Mouse (Mus musculus) liver, embryonic 14 days (tissue): ENCODE data around the gene Smim9. TPM values are rescaled to one million over a fixed set of nuclear protein-coding genes. Genes with fewer than 3 reads are reported as not detected.

Experiments
- polyA plus RNA-seq: library from polyadenylated mRNA; depleted of rRNA; stranded (reverse); fragments of >200 nt; gene quantifications from 2 replicates; pipeline ENCODE4 v1.2.3, GENCODE M21; 2012; rRNA removed

The Smim9 gene
- polyA plus RNA-seq = not detected in 2 replicates

DNA sequence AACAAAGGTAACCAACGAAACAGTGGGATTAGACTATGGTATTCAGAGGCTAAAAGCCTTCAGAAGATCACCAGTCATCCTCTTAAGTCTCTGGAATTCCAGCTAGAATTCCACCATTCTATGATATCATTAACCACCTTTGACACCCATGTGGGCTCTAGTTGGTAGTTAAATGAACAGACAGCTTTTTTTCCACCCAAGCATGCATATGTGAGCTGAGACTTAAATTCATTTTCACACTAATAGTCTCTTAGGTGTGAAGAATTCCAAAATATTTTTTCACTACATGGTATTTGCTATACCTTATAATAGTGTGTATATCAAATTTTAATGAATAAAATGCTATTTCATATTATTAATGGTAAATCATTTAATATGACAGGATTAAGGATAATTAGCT is at the start of gene Smim9:
Gene Smim9, minus strand, starts transcription at position 101 of the 400 bp plus-strand sequence.

GRCm38 (mm10) chrX:75130467-75131160 is 33.0 kb downstream of the Smim9 start, which contains the start of gene Mpp1:
TSS of gene Mpp1 (minus strand) at chrX:75131016.

Other genes with a start within 250 kb of the Smim9 start
- gene Gab3, start 78.3 kb downstream of the Smim9 start, polyA plus RNA-seq = 0.53 and 0.74 TPM in 2 replicates
- gene Dkc1, start 67.9 kb downstream of the Smim9 start, polyA plus RNA-seq = 52.2 and 53.9 TPM in 2 replicates
- gene Mpp1, start 32.8 kb downstream of the Smim9 start, polyA plus RNA-seq = 54.5 and 71.0 TPM in 2 replicates
- 11.0 and 12.6 TPM in 2 replicates for gene Fundc2, start 218.6 kb upstream of the Smim9 start, polyA plus RNA-seq
- 0.63 and 0.67 TPM in 2 replicates for gene F8, start 218.8 kb upstream of the Smim9 start, polyA plus RNA-seq